Mouse (Mus musculus) limb, embryonic 14.5 days (tissue): ENCODE measurements around the gene Gas1. TPM values are rescaled to one million over a fixed set of nuclear protein-coding genes. Genes with fewer than 3 reads are reported as not detected.
A peak's percentile ranks its signal among the peaks of the same experiment; 100 is the strongest.

Experiments
- ATAC-seq: fragments of 200-750 bp; cut with Nextera tagmentation; 2 replicates; pipeline ENCODE4 v1.8.0; 2017; ENCODE audit warnings: low read depth, moderate number of reproducible peaks, moderate TSS enrichment; ENCODE audit not compliant: low FRiP score
- DNase-seq: peaks from one replicate; pipeline ENCODE4 v3.0.0-alpha.2; 2015; ENCODE audit warnings: low spot score
- H3K27ac ChIP-seq: fragments of 300-500 bp; sonication (generic); replicated peaks from 2 replicates; pipeline ENCODE4 v1.5.1; 2014; ENCODE audit warnings: low read depth, mild to moderate bottlenecking, low read length, moderate library complexity, mixed read lengths
- H3K27me3 ChIP-seq: fragments of 300-500 bp; sonication (generic); 2 replicates; pipeline ENCODE4 v1.6.1; 2014; ENCODE audit warnings: low read length, mixed read lengths; ENCODE audit not compliant: control insufficient read depth, insufficient read depth
- H3K36me3 ChIP-seq: fragments of 300-500 bp; sonication (generic); 2 replicates; pipeline ENCODE4 v1.6.1; 2014; ENCODE audit warnings: mild to moderate bottlenecking, low read length, moderate library complexity, mixed read lengths; ENCODE audit not compliant: control insufficient read depth, insufficient read depth
- H3K4me1 ChIP-seq: fragments of 300-500 bp; sonication (generic); 2 replicates; pipeline ENCODE4 v1.6.1; 2014; ENCODE audit warnings: antibody characterized with exemption, low read length, mixed read lengths; ENCODE audit not compliant: control insufficient read depth, insufficient read depth
- H3K4me2 ChIP-seq: fragments of 300-500 bp; sonication (generic); replicated peaks from 2 replicates; pipeline ENCODE4 v1.6.1; 2014; ENCODE audit warnings: low read depth, mild to moderate bottlenecking, low read length, moderate library complexity; ENCODE audit not compliant: severe bottlenecking
- H3K4me3 ChIP-seq: fragments of 300-500 bp; sonication (generic); replicated peaks from 2 replicates; pipeline ENCODE4 v1.5.1; 2014; ENCODE audit warnings: low read length
- H3K9ac ChIP-seq: fragments of 300-500 bp; sonication (generic); 2 replicates; pipeline ENCODE4 v1.6.1; 2014; ENCODE audit warnings: mild to moderate bottlenecking, low read depth, low read length, moderate library complexity; ENCODE audit not compliant: severe bottlenecking
- H3K9me3 ChIP-seq: fragments of 300-500 bp; sonication (generic); 2 replicates; pipeline ENCODE4 v1.6.1; 2016; ENCODE audit warnings: low read length; ENCODE audit not compliant: control insufficient read depth
- POLR2A ChIP-seq: fragments of 200-500 bp; IDR thresholded peaks from 2 replicates; pipeline ENCODE4 v1.8.0; 2012; ENCODE audit warnings: inconsistent platforms, mild to moderate bottlenecking, moderate library complexity, borderline replicate concordance; ENCODE audit not compliant: insufficient read depth, insufficient read length; ENCODE audit errors: extremely low read depth
- WGBS: fragments of 180-500 bp; shearing (Covaris S2); extraction: QIAGEN DNeasy Blood & Tissue Kit; methylation state at CpG from one replicate; pipeline ENCODE4 v1.1.7; 2014; 5-methylcytosine and 5-hydroxymethylcytosine counted together
- polyA plus RNA-seq, 2 experiments: library from polyadenylated mRNA; depleted of rRNA in 1 of 2; stranded (reverse) in 1 of 2; unstranded in 1 of 2; fragments of >200 nt; fragmentation: Nextera tagmentation in 1 of 2; extraction: Ambion mirVana in 1 of 2; gene quantifications; 2 replicates each; pipeline versions ENCODE4 v1.2.1 to v1.2.3; 2012 to 2014

Gene Gas1
- polyA plus RNA-seq, 2 experiments = 385 to 406 TPM

DNA sequence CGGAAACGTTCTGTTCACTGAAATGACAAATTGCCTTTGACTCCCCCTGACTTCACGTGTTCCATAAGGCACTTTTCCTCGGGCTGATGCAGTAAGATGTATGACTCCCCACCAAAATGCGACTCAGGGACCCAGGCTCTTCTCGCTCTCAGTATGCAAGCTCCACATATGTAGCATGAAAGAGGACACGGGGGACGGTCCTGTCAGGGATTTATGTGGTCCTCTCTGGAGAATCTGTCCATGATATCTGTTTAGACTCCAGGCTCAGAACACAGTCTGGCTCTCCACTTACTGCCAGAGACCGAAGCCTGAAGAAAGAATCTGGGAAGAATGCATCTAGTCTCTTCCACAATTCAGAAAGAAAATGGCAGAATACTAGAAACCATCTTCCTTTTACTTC is 47.6 kb downstream of the Gas1 start:
- no peak for TF ChIP-seq POLR2A
- Histone ChIP-seq H3K4me2 (no peak overlapping the region), H3K36me3 (no peaks in the 10 kb centered on the region), H3K4me3 (no peak overlapping the region), H3K9ac (no peak overlapping the region), H3K27me3 (no peaks in the 10 kb centered on the region), H3K4me1 (peaks cover 23% of the 10 kb centered on the region), H3K9me3 (no peaks in the 10 kb centered on the region), H3K27ac (no peak overlapping the region)
- 49% methylated on average over 9 of the region's 9 CpGs for WGBS
- ATAC-seq = no peak
- DNase-seq = no peak

DNA sequence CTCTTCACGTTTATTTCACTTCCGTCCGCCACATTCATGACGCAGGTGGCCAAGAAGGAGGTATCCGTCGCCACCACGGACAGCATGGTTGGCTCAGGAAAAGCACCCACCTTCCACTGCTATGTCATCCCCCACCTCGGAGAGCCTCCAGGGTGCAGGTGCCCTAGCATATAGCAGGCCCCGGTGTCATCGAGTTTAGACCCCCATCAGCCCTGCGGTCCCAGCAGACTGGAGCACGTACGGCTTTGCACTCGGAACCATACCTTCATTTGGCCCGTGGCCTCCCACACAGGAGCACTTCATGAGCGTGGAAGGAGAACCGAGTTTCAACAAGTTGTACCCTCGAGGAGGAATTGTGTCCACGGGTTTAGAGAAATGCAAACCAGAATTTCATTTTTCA is 50.8 kb downstream of the Gas1 start:
- peaks cover 39% of the 10 kb centered on the region for H3K4me1 ChIP-seq
- no peaks in the 10 kb centered on the region for H3K27me3 ChIP-seq
- WGBS = 52% methylated on average over 19 of the region's 19 CpGs
- H3K4me3 ChIP-seq = no peak overlapping the region
- no peak overlapping the region for H3K27ac ChIP-seq
- H3K9ac ChIP-seq = no peak overlapping the region
- ATAC-seq (no peak), DNase-seq (no peak)
- TF ChIP-seq POLR2A = no peak
- H3K9me3 ChIP-seq = no peaks in the 10 kb centered on the region
- H3K36me3 ChIP-seq = no peaks in the 10 kb centered on the region
- H3K4me2 ChIP-seq = peak overlapping the region; percentile 24; the same call in 1 of the 2 replicates

- no peak overlapping the region for H3K9ac ChIP-seq
These were observed 51.5 kb downstream of the Gas1 start for GRCm38 (mm10) chr13:60125501-60126305.

DNA sequence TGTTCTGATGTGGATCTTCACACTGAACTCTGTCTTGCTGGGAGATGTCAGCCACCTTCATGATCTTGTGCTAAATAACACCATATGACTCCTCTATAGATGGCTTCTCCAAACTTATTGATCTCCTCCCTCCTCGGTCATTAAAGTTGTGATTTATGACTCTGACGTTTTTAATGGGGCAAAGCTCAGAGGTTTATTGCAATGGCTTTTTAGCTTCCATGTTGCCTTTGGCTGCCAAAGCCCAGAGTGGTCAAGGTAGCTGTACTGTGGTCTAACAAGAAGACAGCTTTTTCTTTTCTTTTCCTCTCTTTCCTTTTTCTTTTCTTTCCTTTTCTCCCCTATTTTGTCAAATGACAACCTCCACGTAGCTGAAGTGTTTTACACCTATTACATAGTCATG is 52.1 kb downstream of the Gas1 start:
- Histone ChIP-seq H3K36me3 (no peaks in the 10 kb centered on the region), H3K4me1 (peaks cover 39% of the 10 kb centered on the region), H3K9me3 (no peaks in the 10 kb centered on the region), H3K4me2 (0 out of 2 replicates have a peak overlapping the region, but pooled peaks have one; percentile 24), H3K4me3 (no peak overlapping the region), H3K27ac (no peak overlapping the region), H3K9ac (no peak overlapping the region), H3K27me3 (no peaks in the 10 kb centered on the region)
- ATAC-seq = no peak
- no peak for TF ChIP-seq POLR2A
- DNase-seq = no peak
- 9% methylated on average over 3 of the region's 3 CpGs for WGBS

More at GRCm38 (mm10) chr13:60125501-60126305, 51.5 kb downstream of the Gas1 start:
- 17% methylated on average over 13 of the region's 13 CpGs for WGBS
- no peaks in the 10 kb centered on the region for H3K27me3 ChIP-seq
- no peak for DNase-seq
- no peak for TF ChIP-seq POLR2A
- peak overlapping the region; percentile 24 for H3K4me2 ChIP-seq
- no peak; the same call in 1 of the 2 replicates for ATAC-seq
- H3K4me1 ChIP-seq = peaks cover 39% of the 10 kb centered on the region
- H3K4me3 ChIP-seq = no peak overlapping the region
- no peaks in the 10 kb centered on the region for H3K36me3 ChIP-seq
- no peak overlapping the region for H3K27ac ChIP-seq
- no peaks in the 10 kb centered on the region for H3K9me3 ChIP-seq

- H3K27ac ChIP-seq = no peak overlapping the region
- no peak for DNase-seq
- H3K4me3 ChIP-seq = no peak overlapping the region
- H3K9me3 ChIP-seq = no peaks in the 10 kb centered on the region
- no peaks in the 10 kb centered on the region for H3K36me3 ChIP-seq
- 35% methylated on average over 7 of the region's 7 CpGs for WGBS
- H3K4me1 ChIP-seq = peaks cover 39% of the 10 kb centered on the region
- TF ChIP-seq POLR2A = no peak
- H3K4me2 ChIP-seq = no peak overlapping the region
- no peak overlapping the region for H3K9ac ChIP-seq
- no peaks in the 10 kb centered on the region for H3K27me3 ChIP-seq
- no peak for ATAC-seq
These were observed 52.7 kb downstream of the Gas1 start for GRCm38 (mm10) chr13:60124456-60124855.
